Mouse (Mus musculus) stomach, postnatal 0 days (tissue): ENCODE measurements around the gene Cd36.
A peak's percentile ranks its signal among the peaks of the same experiment; 100 is the strongest.

Source experiments
- CTCF ChIP-seq: IDR thresholded peaks from 2 replicates; pipeline ENCODE4 v1.5.1; 2016; ENCODE audit warnings: antibody characterized with exemption, low read depth, mild to moderate bottlenecking, moderate library complexity
- EP300 ChIP-seq: optimal IDR thresholded peaks from 2 replicates; pipeline ENCODE3; 2016; ENCODE audit warnings: antibody characterized with exemption

DNA sequence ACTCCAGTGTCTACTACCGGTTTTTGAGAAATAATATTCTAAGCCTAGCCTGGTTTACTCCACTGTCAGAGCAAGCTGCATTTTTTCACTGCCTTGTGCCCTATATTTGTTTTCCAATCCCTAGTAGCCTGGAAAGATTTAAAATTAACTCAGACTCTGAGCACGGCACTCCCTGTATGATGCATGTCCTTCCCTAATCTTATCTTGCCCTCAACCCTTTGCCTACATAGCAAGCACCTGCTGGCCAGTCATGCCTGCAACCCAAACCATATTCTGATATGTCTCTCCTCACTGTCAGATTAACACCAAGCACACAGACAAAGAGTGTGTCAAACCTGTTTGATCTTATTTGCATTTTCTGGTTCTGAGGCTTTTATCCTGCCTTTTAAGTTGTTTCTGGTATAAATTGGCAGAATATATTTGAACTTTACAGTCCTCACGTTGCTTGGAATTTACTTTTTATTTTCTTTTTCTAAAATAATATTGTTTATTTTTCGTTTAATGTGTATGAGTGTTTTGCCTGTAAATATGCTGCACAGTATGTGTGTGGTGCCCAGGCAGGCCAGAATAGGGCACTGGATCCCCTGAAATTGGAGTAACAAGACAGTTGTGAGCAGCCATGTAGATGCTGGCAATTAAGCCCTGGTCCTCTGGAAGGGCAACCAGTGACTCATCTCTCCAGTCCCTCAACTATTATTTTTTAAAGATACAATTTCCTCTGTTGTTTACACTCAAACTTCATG lies 7.6 kb downstream of the Cd36 start:
- TF ChIP-seq CTCF (peak; percentile 27; the same call in 1 of the 2 replicates), EP300 (peak; percentile 29)
